Mouse (Mus musculus) MEL (cell line): ENCODE results near the gene Baz1a. TPM values are rescaled to one million over a fixed set of nuclear protein-coding genes. Genes with fewer than 3 reads are reported as not detected.
A peak's percentile ranks its signal among the peaks of the same experiment; 100 is the strongest.

Experiments
- DNase-seq: peaks from one replicate; pipeline ENCODE4 v3.0.0; 2011; ENCODE audit warnings: low read depth, low spot score
- H3K27ac ChIP-seq: 2 replicates; pipeline ENCODE4 v1.5.1; 2012; ENCODE audit warnings: low read depth, mild to moderate bottlenecking, control low read depth, low read length, moderate library complexity; ENCODE audit not compliant: control insufficient read depth
- H3K27me3 ChIP-seq, 2 experiments: fragments of 150-350 bp in 1 of 2; sonication (generic) in 1 of 2; 2 replicates each; pipeline ENCODE4 v1.6.1; 2012; ENCODE audit warnings: low read length in 2 of 2, mild to moderate bottlenecking in 2 of 2, improper control_type of control experiment in 1 of 2, moderate library complexity in 1 of 2; ENCODE audit not compliant: insufficient read depth in 2 of 2, control insufficient read depth in 1 of 2
- H3K36me3 ChIP-seq, 2 experiments: 2 replicates each; pipeline ENCODE4 v1.6.1; 2012 to 2014; ENCODE audit warnings: low read length in 2 of 2, improper control_type of control experiment in 1 of 2, inconsistent platforms in 1 of 2, mild to moderate bottlenecking in 1 of 2; ENCODE audit not compliant: insufficient read depth in 2 of 2, control insufficient read depth in 1 of 2
- H3K4me1 ChIP-seq, 2 experiments: fragments of 150-350 bp in 1 of 2; sonication (generic) in 1 of 2; 2 replicates each; pipeline ENCODE4 v1.6.1; 2012; ENCODE audit warnings: low read length in 2 of 2, improper control_type of control experiment in 1 of 2, mild to moderate bottlenecking in 1 of 2; ENCODE audit not compliant: insufficient read depth in 2 of 2, control insufficient read depth in 1 of 2
- H3K4me3 ChIP-seq, 2 experiments: fragments of 150-350 bp in 1 of 2; sonication (generic) in 1 of 2; 2 replicates each; pipeline ENCODE4 v1.5.1; 2012; ENCODE audit warnings: low read depth in 2 of 2, low read length in 2 of 2, mild to moderate bottlenecking in 2 of 2, moderate library complexity in 2 of 2, control low read depth in 1 of 2, improper control_type of control experiment in 1 of 2; ENCODE audit not compliant: control insufficient read depth in 1 of 2, insufficient read depth in 1 of 2
- H3K79me2 ChIP-seq: 2 replicates; pipeline ENCODE4 v1.6.1; 2012; ENCODE audit warnings: mild to moderate bottlenecking, low read length, moderate library complexity; ENCODE audit not compliant: control insufficient read depth, poor library complexity, insufficient read depth
- H3K9ac ChIP-seq: 2 replicates; pipeline ENCODE4 v1.6.1; 2012; ENCODE audit warnings: low read depth, mild to moderate bottlenecking, control low read depth, low read length, moderate library complexity; ENCODE audit not compliant: control insufficient read depth, poor library complexity, severe bottlenecking
- H3K9me3 ChIP-seq: fragments of 150-350 bp; sonication (generic); replicated peaks from 2 replicates; pipeline ENCODE4 v1.6.1; 2012; ENCODE audit warnings: mild to moderate bottlenecking, low read length, improper control_type of control experiment, moderate library complexity; ENCODE audit not compliant: insufficient read depth
- BHLHE40 ChIP-seq: IDR thresholded peaks from 2 replicates; pipeline ENCODE4 v1.6.1; 2012; ENCODE audit warnings: low read depth, mild to moderate bottlenecking, inconsistent platforms, low read length, improper control_type of control experiment, borderline replicate concordance
- CHD1 ChIP-seq: IDR thresholded peaks from 2 replicates; pipeline ENCODE4 v1.6.1; 2012; ENCODE audit warnings: low read depth, mild to moderate bottlenecking, inconsistent platforms, low read length, improper control_type of control experiment
- CHD2 ChIP-seq: IDR thresholded peaks from 2 replicates; pipeline ENCODE4 v1.6.1; 2011; ENCODE audit warnings: low read length, improper control_type of control experiment
- CTCF ChIP-seq, 3 experiments: IDR thresholded peaks in 2 of 3; conservative IDR thresholded peaks in 1 of 3; 2 replicates each; pipeline ENCODE4 v1.5.1; 2011 to 2012; ENCODE audit warnings: low read length in 3 of 3, low read depth in 2 of 3, mild to moderate bottlenecking in 2 of 3, improper control_type of control experiment in 1 of 3, inconsistent platforms in 1 of 3, mixed read lengths in 1 of 3, moderate library complexity in 1 of 3; ENCODE audit not compliant: control insufficient read depth in 1 of 3, insufficient read depth in 1 of 3, poor library complexity in 1 of 3, severe bottlenecking in 1 of 3
- E2F4 ChIP-seq: IDR thresholded peaks from 2 replicates; pipeline ENCODE4 v1.6.1; 2011; ENCODE audit warnings: low read depth, low read length, improper control_type of control experiment, borderline replicate concordance
- ELF1 ChIP-seq: IDR thresholded peaks from 2 replicates; pipeline ENCODE4 v1.6.1; 2014; ENCODE audit warnings: low read depth, mild to moderate bottlenecking, inconsistent platforms, low read length, improper control_type of control experiment, moderate library complexity
- EP300 ChIP-seq, 2 experiments: IDR thresholded peaks; 2 replicates each; pipeline ENCODE4 v1.6.1; 2011; ENCODE audit warnings: improper control_type of control experiment in 2 of 2, low read length in 2 of 2, low read depth in 1 of 2, mild to moderate bottlenecking in 1 of 2
- ETS1 ChIP-seq: IDR thresholded peaks from 2 replicates; pipeline ENCODE4 v1.6.1; 2012; ENCODE audit warnings: low read depth, mild to moderate bottlenecking, inconsistent platforms, low read length, improper control_type of control experiment, moderate library complexity
- GABPA ChIP-seq: IDR thresholded peaks from 2 replicates; pipeline ENCODE4 v1.6.1; 2012; ENCODE audit warnings: low read depth, mild to moderate bottlenecking, inconsistent platforms, low read length, improper control_type of control experiment, moderate library complexity
- GATA1 ChIP-seq: IDR thresholded peaks from 2 replicates; pipeline ENCODE4 v1.6.1; 2011; ENCODE audit warnings: low read depth, low read length, improper control_type of control experiment
- HCFC1 ChIP-seq: IDR thresholded peaks from 2 replicates; pipeline ENCODE4 v1.6.1; 2012; ENCODE audit warnings: low read depth, mild to moderate bottlenecking, inconsistent platforms, low read length, improper control_type of control experiment, moderate library complexity
- JUND ChIP-seq: IDR thresholded peaks from 2 replicates; pipeline ENCODE4 v1.6.1; 2011; ENCODE audit warnings: low read depth, mild to moderate bottlenecking, improper control_type of control experiment, low read length
- MAFK ChIP-seq: IDR thresholded peaks from 2 replicates; pipeline ENCODE4 v1.6.1; 2011; ENCODE audit warnings: low read depth, mild to moderate bottlenecking, low read length, improper control_type of control experiment, borderline replicate concordance
- MAZ ChIP-seq: IDR thresholded peaks from 2 replicates; pipeline ENCODE4 v1.6.1; 2012; ENCODE audit warnings: low read depth, mild to moderate bottlenecking, inconsistent platforms, low read length, improper control_type of control experiment
- MEF2A ChIP-seq: IDR thresholded peaks from 2 replicates; pipeline ENCODE4 v1.6.1; 2014; ENCODE audit warnings: low read depth, mild to moderate bottlenecking, inconsistent platforms, low read length, improper control_type of control experiment; ENCODE audit not compliant: poor library complexity, insufficient replicate concordance, severe bottlenecking; ENCODE audit errors: extremely low read depth
- MXI1 ChIP-seq: IDR thresholded peaks from 2 replicates; pipeline ENCODE4 v1.6.1; 2011; ENCODE audit warnings: mild to moderate bottlenecking, low read depth, low read length, improper control_type of control experiment
- NRF1 ChIP-seq: IDR thresholded peaks from 2 replicates; pipeline ENCODE4 v1.6.1; 2014; ENCODE audit warnings: low read depth, mild to moderate bottlenecking, inconsistent platforms, low read length, improper control_type of control experiment, moderate library complexity; ENCODE audit not compliant: poor library complexity, insufficient read depth, severe bottlenecking
- POLR2A ChIP-seq, 2 experiments: IDR thresholded peaks; 2 replicates each; pipeline ENCODE4 v1.6.1; 2011 to 2012; ENCODE audit warnings: low read length in 2 of 2, mild to moderate bottlenecking in 2 of 2, control low read depth in 1 of 2, improper control_type of control experiment in 1 of 2, low read depth in 1 of 2, moderate library complexity in 1 of 2; ENCODE audit not compliant: control insufficient read depth in 1 of 2, insufficient read depth in 1 of 2, poor library complexity in 1 of 2
- POLR2AphosphoS2 ChIP-seq: IDR thresholded peaks from 2 replicates; pipeline ENCODE4 v1.6.1; 2011; ENCODE audit warnings: low read length, improper control_type of control experiment
- RAD21 ChIP-seq: IDR thresholded peaks from 2 replicates; pipeline ENCODE4 v1.6.1; 2011; ENCODE audit warnings: mild to moderate bottlenecking, low read depth, low read length, improper control_type of control experiment
- RCOR1 ChIP-seq: IDR thresholded peaks from 2 replicates; pipeline ENCODE4 v1.6.1; 2012; ENCODE audit warnings: low read depth, mild to moderate bottlenecking, inconsistent platforms, low read length, improper control_type of control experiment
- SMC3 ChIP-seq: IDR thresholded peaks from 2 replicates; pipeline ENCODE4 v1.6.1; 2011; ENCODE audit warnings: low read depth, low read length, improper control_type of control experiment
- TAL1 ChIP-seq: IDR thresholded peaks from 2 replicates; pipeline ENCODE4 v1.6.1; 2012; ENCODE audit warnings: mild to moderate bottlenecking, inconsistent platforms, low read length, moderate library complexity, mixed read lengths
- TBP ChIP-seq: IDR thresholded peaks from 2 replicates; pipeline ENCODE4 v1.8.0; 2011; ENCODE audit warnings: low read depth, low read length, improper control_type of control experiment
- TCF12 ChIP-seq: IDR thresholded peaks from 2 replicates; pipeline ENCODE4 v1.6.1; 2014; ENCODE audit warnings: low read depth, mild to moderate bottlenecking, inconsistent platforms, low read length, improper control_type of control experiment, moderate library complexity
- USF1 ChIP-seq: IDR thresholded peaks from 2 replicates; pipeline ENCODE4 v1.6.1; 2014; ENCODE audit warnings: low read depth, mild to moderate bottlenecking, inconsistent platforms, low read length, improper control_type of control experiment, moderate library complexity
- USF2 ChIP-seq, 2 experiments: IDR thresholded peaks; 2 replicates each; pipeline ENCODE4 v1.6.1; 2011 to 2012; ENCODE audit warnings: improper control_type of control experiment in 2 of 2, low read length in 2 of 2, borderline replicate concordance in 1 of 2, inconsistent platforms in 1 of 2, low read depth in 1 of 2, mild to moderate bottlenecking in 1 of 2; ENCODE audit not compliant: insufficient read depth in 1 of 2
- ZC3H11A ChIP-seq: IDR thresholded peaks from 2 replicates; pipeline ENCODE4 v1.6.1; 2012; ENCODE audit warnings: low read depth, mild to moderate bottlenecking, inconsistent platforms, low read length, improper control_type of control experiment
- ZKSCAN1 ChIP-seq: IDR thresholded peaks from 2 replicates; pipeline ENCODE4 v1.6.1; 2012; ENCODE audit warnings: low read depth, mild to moderate bottlenecking, inconsistent platforms, low read length, improper control_type of control experiment, moderate library complexity
- ZNF384 ChIP-seq: IDR thresholded peaks from 2 replicates; pipeline ENCODE4 v1.6.1; 2012; ENCODE audit warnings: low read depth, mild to moderate bottlenecking, inconsistent platforms, low read length, improper control_type of control experiment
- polyA plus RNA-seq, 2 experiments: library from polyadenylated mRNA; stranded (reverse) in 1 of 2; unstranded in 1 of 2; fragments of >175 nt in 1 of 2; fragments of >200 nt in 1 of 2; gene quantifications; 2 replicates each; pipeline versions ENCODE4 v1.2.1 to v1.2.4; 2012; ENCODE audit warnings: low replicate concordance in 2 of 2, low read depth in 1 of 2; ENCODE audit not compliant: insufficient read length in 2 of 2, insufficient read depth in 1 of 2, missing spikeins in 1 of 2
- total RNA-seq: library from RNA; depleted of rRNA; stranded (reverse); fragments of 300-350 nt; gene quantifications from 2 replicates; pipeline ENCODE4 v1.2.3, GENCODE M21; 2012

Gene Baz1a
- total and polyA plus RNA-seq, 3 experiments: 39.8 to 203 (median 46.0) TPM

DNA sequence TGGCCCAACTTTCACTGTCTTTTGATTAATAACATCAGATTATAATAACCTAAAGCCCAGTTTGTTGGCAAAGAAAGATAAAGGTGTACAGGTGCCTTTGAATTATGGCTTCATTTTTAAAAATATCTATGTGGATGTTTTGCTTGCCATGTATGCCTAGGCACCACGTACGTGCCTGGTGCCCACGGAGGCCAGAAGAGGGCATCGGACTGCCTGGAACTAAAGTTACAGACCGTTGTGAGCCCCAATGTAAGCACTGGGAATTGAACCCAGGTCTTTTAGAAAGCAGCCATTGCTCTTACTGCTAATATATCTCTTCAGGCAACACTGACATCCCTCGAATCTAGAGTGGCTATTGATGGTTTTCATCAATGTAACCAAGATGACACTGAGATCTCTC is 32.2 kb downstream of the Baz1a start:
- H3K79me2 ChIP-seq: peaks cover 76% of the 10 kb centered on the region
- peak; percentile 33 for DNase-seq
- peaks cover 25% of the 10 kb centered on the region in 2 experiments for H3K4me1 ChIP-seq
- H3K27me3 ChIP-seq: no peaks in the 10 kb centered on the region
- H3K27ac ChIP-seq: peak overlapping the region; percentile 52; the same call in 1 of the 2 replicates
- H3K9me3 ChIP-seq: no peaks in the 10 kb centered on the region
- no peak overlapping the region for H3K9ac ChIP-seq
- H3K36me3 ChIP-seq: peaks cover 44 to 45% of the 10 kb centered on the region in 2 experiments
- no peak overlapping the region for H3K4me3 ChIP-seq
- no peak for TF ChIP-seq TCF12
- peak in 2 of 3 experiments; percentile 25 to 52; a peak in 4 of 6 replicates for TF ChIP-seq CTCF (IDR thresholded peaks at IDR 0.05 in 2 of 3, conservative IDR thresholded peaks at IDR 0.05 in 1 of 3; ENCODE audit: control insufficient read depth in 1 of 3, insufficient read depth in 1 of 3, low read depth in 2 of 3, low read length in 3 of 3, poor library complexity in 1 of 3, severe bottlenecking in 1 of 3)
- TF ChIP-seq SMC3: peak; percentile 17; the same call in 1 of the 2 replicates

DNA sequence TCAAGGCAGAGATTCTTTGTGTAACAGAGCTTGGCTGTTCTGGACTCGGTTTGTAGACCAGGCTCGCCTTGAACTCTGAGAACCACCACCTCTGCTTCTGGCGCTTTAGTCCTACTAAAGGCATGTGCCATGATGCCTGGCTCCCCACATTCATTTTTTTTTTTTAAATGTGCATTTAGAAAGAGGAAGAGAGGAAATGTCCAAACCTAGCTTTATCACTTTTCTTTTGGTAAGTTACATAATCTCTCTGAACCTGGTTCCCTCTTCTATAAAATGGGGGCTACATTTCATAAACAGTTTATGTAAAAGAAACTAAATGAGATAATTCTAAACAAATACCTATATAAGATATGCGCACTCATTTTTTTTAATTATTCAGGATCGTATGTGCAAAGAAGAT is 33.2 kb downstream of the Baz1a start:
- DNase-seq: peak; percentile 60
- Histone ChIP-seq H3K4me1 (peaks cover 25% of the 10 kb centered on the region in 2 experiments), H3K4me3 (peak overlapping the region in 1 of 2 experiments; percentile 12; a peak in 2 of 4 replicates), H3K9ac (peak overlapping the region; percentile 21), H3K9me3 (no peaks in the 10 kb centered on the region), H3K27me3 (no peaks in the 10 kb centered on the region), H3K79me2 (peaks cover 79% of the 10 kb centered on the region), H3K36me3 (peaks cover 44 to 52% of the 10 kb centered on the region in 2 experiments), H3K27ac (peak overlapping the region; percentile 52)
- TF ChIP-seq USF1: no peak
- peak; percentile 49 to 71; a peak in 3 of 4 replicates for TF ChIP-seq EP300 (IDR thresholded peaks at IDR 0.05; ENCODE audit: low read depth in 1 of 2, low read length in 2 of 2)
- no peak for TF ChIP-seq POLR2AphosphoS2
- TF ChIP-seq CTCF (IDR thresholded peaks at IDR 0.05 in 2 of 3, conservative IDR thresholded peaks at IDR 0.05 in 1 of 3; ENCODE audit: control insufficient read depth in 1 of 3, insufficient read depth in 1 of 3, low read depth in 2 of 3, low read length in 3 of 3, poor library complexity in 1 of 3, severe bottlenecking in 1 of 3): no peak
- TF ChIP-seq E2F4: no peak
- TF ChIP-seq TAL1: no peak
- no peak for TF ChIP-seq CHD2
- TF ChIP-seq MXI1: peak; percentile 85
- no peak for TF ChIP-seq GABPA
- peak; percentile 29; the same call in 1 of the 2 replicates for TF ChIP-seq BHLHE40
- peak; percentile 94 for TF ChIP-seq ZNF384
- TF ChIP-seq USF2 (IDR thresholded peaks at IDR 0.05; ENCODE audit: borderline replicate concordance in 1 of 2, insufficient read depth in 1 of 2, low read depth in 1 of 2, low read length in 2 of 2): no peak
- TF ChIP-seq NRF1: no peak
- TF ChIP-seq RCOR1: no peak; the same call in 1 of the 2 replicates
- no peak for TF ChIP-seq MEF2A
- TF ChIP-seq TCF12: no peak
- TF ChIP-seq HCFC1: no peak
- peak; percentile 67 for TF ChIP-seq ETS1
- no peak for TF ChIP-seq ZKSCAN1
- no peak for TF ChIP-seq MAZ
- no peak for TF ChIP-seq MAFK
- TF ChIP-seq TBP: no peak
- TF ChIP-seq SMC3: no peak
- peak; percentile 55; the same call in 1 of the 2 replicates for TF ChIP-seq GATA1
- TF ChIP-seq RAD21: no peak; the same call in 1 of the 2 replicates
- no peak for TF ChIP-seq JUND
- TF ChIP-seq ELF1: no peak
- TF ChIP-seq ZC3H11A: no peak
- no peak for TF ChIP-seq CHD1
- TF ChIP-seq POLR2A (IDR thresholded peaks at IDR 0.05; ENCODE audit: control insufficient read depth in 1 of 2, insufficient read depth in 1 of 2, low read depth in 1 of 2, low read length in 2 of 2, poor library complexity in 1 of 2): no peak
